Mouse (Mus musculus) granulocyte monocyte progenitor cell, adult 5-6 weeks (primary cell): Measurements from ENCODE around the gene Hspb7. TPM values are rescaled to one million over a fixed set of nuclear protein-coding genes. Genes with fewer than 3 reads are reported as not detected.

Source experiments
- ATAC-seq: replicated peaks from 2 replicates; pipeline ENCODE4 v1.8.0; 2016; ENCODE audit warnings: mild to moderate bottlenecking, moderate TSS enrichment, inconsistent platforms; ENCODE audit not compliant: poor library complexity, severe bottlenecking
- total RNA-seq, 2 experiments: library from RNA; stranded (forward) in 1 of 2; stranded (reverse) in 1 of 2; fragments of 200-712, 200-1000 nt in 1 of 2; fragments of >200 nt in 1 of 2; fragmentation: Nextera tagmentation in 1 of 2; gene quantifications; 2 replicates each; pipeline ENCODE4 v1.2.3; 2014 to 2017

The Hspb7 gene
- total RNA-seq, 2 experiments from 2014 or later: not detected

- ATAC-seq: no peak
Observed at GRCm38 (mm10) chr4:141466844-141467580, 46.4 kb downstream of the Hspb7 start.

DNA sequence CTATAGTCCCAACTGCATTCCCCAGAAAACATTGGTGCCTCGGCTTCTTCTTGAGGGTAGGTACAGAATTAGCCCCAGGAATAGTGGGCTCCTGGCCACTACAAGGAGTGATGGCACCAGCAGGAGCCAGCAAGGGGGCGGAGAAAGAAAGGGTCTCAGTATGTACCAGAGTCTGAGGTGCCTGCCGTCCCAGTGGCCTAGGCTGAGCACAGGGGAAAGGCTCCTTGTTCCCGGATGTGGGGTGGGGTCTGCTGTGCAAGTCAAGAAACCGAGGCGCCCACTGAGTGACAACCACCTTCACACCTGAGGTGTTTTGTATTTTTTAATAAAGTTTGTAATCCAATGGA lies 47.0 kb downstream of the Hspb7 start:
- ATAC-seq: no peak

GRCm38 (mm10) chr4:141468576-141468975 lies 48.0 kb downstream of the Hspb7 start:
- no peak for ATAC-seq

GRCm38 (mm10) chr4:141469343-141469742 lies 48.8 kb downstream of the Hspb7 start:
- ATAC-seq: no peak

DNA sequence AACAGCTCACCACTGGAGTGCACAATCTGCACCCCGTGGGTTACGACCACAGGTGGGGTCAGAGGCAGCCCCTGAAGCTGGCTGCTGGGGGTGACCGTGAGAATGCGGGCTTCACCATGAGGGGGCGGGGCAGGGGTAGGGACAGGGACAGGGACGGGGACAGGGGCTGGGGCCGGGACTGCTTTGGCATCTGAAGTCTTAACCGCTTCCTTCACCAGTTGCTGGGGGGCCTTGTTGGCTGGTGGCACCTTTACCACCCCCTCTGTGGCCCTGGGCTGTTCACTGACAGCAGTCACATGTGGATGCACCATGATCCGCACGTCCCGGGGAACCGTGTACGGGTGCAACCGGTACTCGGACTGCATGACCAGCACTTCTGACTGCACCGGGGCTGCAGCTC lies 50.9 kb downstream of the Hspb7 start:
- no peak for ATAC-seq

- ATAC-seq: no peak
Observed at GRCm38 (mm10) chr4:141472641-141473321, 52.2 kb downstream of the Hspb7 start.

DNA sequence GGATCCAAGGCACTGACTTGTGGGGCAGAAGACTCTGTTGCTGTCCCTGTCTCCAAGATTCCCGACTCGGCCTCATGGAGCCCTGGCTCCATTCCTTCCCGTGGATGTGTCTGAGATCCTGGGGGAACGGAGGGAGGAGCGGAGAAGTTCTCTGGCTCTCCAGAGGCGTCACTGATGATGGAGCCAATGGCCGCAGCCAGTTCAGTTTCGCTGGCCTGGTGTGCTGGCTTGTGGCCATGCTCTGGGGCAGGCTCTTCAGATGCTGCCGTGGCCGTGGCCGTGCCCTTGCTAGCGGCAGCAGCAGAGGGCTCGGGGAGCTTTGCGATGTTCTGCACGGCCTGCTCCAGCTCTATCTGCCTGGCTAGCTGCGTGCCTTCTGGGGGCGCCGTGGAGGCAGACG lies 53.9 kb downstream of the Hspb7 start:
- no peak for ATAC-seq

Other genes starting within 250 kb of the Hspb7 start
- 1.4 and 1.8 TPM in 2 replicates for gene Rsg1, start 206.8 kb upstream of the Hspb7 start, total RNA-seq (2014; fragmentation: Nextera tagmentation)
- gene Rsg1, start 206.8 kb upstream of the Hspb7 start, total RNA-seq (2017): 1.4 and 2.6 TPM in 2 replicates
- gene Arhgef19, start 181.3 kb upstream of the Hspb7 start, total RNA-seq (2014; fragmentation: Nextera tagmentation): not detected in 2 replicates
- not detected in 2 replicates for gene Arhgef19, start 181.3 kb upstream of the Hspb7 start, total RNA-seq (2017)
- 0.88 TPM in 1 of 2 replicates, not detected in the other for gene Epha2, start 119.5 kb upstream of the Hspb7 start, total RNA-seq (2014; fragmentation: Nextera tagmentation)
- 0.10 TPM in 1 of 2 replicates, not detected in the other for gene Epha2, start 119.5 kb upstream of the Hspb7 start, total RNA-seq (2017)
- gene Fam131c, start 52.6 kb upstream of the Hspb7 start, total RNA-seq (2014; fragmentation: Nextera tagmentation): not detected in 2 replicates
- not detected in 2 replicates for gene Fam131c, start 52.6 kb upstream of the Hspb7 start, total RNA-seq (2017)
- not detected in 2 replicates for gene Clcnka, start 22.1 kb upstream of the Hspb7 start, total RNA-seq (2014; fragmentation: Nextera tagmentation)
- not detected in 2 replicates for gene Clcnka, start 22.1 kb upstream of the Hspb7 start, total RNA-seq (2017)
- gene Clcnkb, start 4.8 kb upstream of the Hspb7 start, total RNA-seq (2014; fragmentation: Nextera tagmentation): not detected in 2 replicates
- gene Clcnkb, start 4.8 kb upstream of the Hspb7 start, total RNA-seq (2017): not detected in 2 replicates
- gene Srarp, start 15.3 kb downstream of the Hspb7 start, total RNA-seq (2014; fragmentation: Nextera tagmentation): not detected in 2 replicates
- gene Srarp, start 15.3 kb downstream of the Hspb7 start, total RNA-seq (2017): not detected in 2 replicates
- gene Zbtb17, start 23.9 kb downstream of the Hspb7 start, total RNA-seq (2014; fragmentation: Nextera tagmentation): 10.0 and 18.4 TPM in 2 replicates
- 19.9 and 28.9 TPM in 2 replicates for gene Zbtb17, start 23.9 kb downstream of the Hspb7 start, total RNA-seq (2017)
- gene Spen, start 117.8 kb downstream of the Hspb7 start, total RNA-seq (2014; fragmentation: Nextera tagmentation): 37.8 TPM in 2 replicates
- 21.4 and 25.5 TPM in 2 replicates for gene Spen, start 117.8 kb downstream of the Hspb7 start, total RNA-seq (2017)
- 0.11 and 0.36 TPM in 2 replicates for gene Fblim1, start 185.3 kb downstream of the Hspb7 start, total RNA-seq (2014; fragmentation: Nextera tagmentation)
- gene Fblim1, start 185.3 kb downstream of the Hspb7 start, total RNA-seq (2017): not detected in 2 replicates
- 1.7 and 3.8 TPM in 2 replicates for gene Tmem82, start 197.9 kb downstream of the Hspb7 start, total RNA-seq (2014; fragmentation: Nextera tagmentation)
- 0.72 TPM in 1 of 2 replicates, not detected in the other for gene Tmem82, start 197.9 kb downstream of the Hspb7 start, total RNA-seq (2017)
- gene Slc25a34, start 203.0 kb downstream of the Hspb7 start, total RNA-seq (2014; fragmentation: Nextera tagmentation): not detected in 2 replicates
- not detected in 2 replicates for gene Slc25a34, start 203.0 kb downstream of the Hspb7 start, total RNA-seq (2017)
- 11.5 and 17.0 TPM in 2 replicates for gene Plekhm2, start 244.1 kb downstream of the Hspb7 start, total RNA-seq (2014; fragmentation: Nextera tagmentation)
- gene Plekhm2, start 244.1 kb downstream of the Hspb7 start, total RNA-seq (2017): 7.2 and 11.2 TPM in 2 replicates